Mouse (Mus musculus): ENCODE measurements around the gene Gm20388. TPM values are rescaled to one million over a fixed set of nuclear protein-coding genes. Genes with fewer than 3 reads are reported as not detected.

Gene Gm20388
- polyA plus RNA-seq, 1 experiment from 2014 or later, result not detected

DNA sequence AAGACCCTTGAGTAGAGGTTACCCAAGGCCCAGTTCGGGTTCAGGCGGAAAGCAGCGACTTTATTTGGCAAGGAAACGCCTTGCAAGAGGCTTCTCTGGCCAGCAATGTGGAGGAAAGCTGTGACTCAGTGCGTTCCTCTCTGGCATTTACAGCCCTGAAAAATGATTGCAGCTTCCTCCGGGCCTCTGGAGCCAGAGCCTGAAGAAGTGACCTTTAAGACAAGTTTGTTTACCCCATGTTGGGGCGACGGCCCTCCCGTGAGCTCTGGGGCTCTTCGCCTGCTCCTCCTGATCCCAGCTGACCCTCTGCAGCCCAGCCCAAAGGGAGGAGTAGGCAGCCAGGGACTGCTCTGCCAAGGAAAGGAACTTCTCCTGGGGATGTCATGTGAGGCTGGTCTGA, 1036.6 kb downstream of the Gm20388 start:
- ATAC-seq (ENCODE audit: low FRiP score) (no peak), DNase-seq (ENCODE audit: low spot score, missing footprints) (no peak)
- Histone ChIP-seq H3K4me3 (ENCODE audit: low read depth, low read length) (no peak overlapping the region), H3K4me1 (ENCODE audit: control insufficient read depth, insufficient read depth, low read length) (no peaks in the 10 kb centered on the region; the same call in 1 of the 2 replicates), H3K36me3 (ENCODE audit: control insufficient read depth, insufficient read depth, low read length) (no peaks in the 10 kb centered on the region), H3K9me3 (ENCODE audit: control insufficient read depth, low read length) (no peaks in the 10 kb centered on the region), H3K27me3 (ENCODE audit: control insufficient read depth, insufficient read depth, low read length) (peaks cover 5% of the 10 kb centered on the region; the same call in 1 of the 2 replicates), H3K9ac (ENCODE audit: low read length) (no peak overlapping the region), H3K27ac (ENCODE audit: low read depth, low read length) (no peak overlapping the region), H3K4me2 (no peak overlapping the region)
- 73% methylated on average over 10 of the region's 10 CpGs for WGBS

DNA sequence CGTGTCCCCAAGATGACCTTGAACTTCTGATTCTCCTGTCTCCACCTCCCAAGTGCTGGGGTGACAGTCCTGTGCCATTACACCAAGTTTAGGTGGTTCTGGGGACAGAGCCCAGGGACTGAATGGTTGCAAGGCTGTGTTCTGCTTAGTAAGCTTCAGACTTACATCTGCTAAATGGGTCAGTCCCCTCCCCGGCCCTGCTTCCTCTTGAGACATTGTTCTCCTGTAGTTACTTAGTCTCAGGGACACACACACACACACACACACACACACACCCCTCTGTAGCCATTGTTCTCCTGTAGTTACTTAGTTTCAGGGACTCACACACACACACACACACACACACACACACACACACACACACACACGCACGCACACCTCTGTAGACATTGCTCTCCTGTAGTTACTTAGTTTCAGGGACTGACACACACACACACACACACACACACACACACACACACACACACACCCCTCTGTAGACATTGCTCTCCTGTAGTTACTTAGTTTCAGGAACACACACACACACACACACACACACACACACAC, 1037.5 kb downstream of the Gm20388 start:
- no peaks in the 10 kb centered on the region for H3K9me3 ChIP-seq (ENCODE audit: control insufficient read depth, low read length)
- WGBS, result 84% methylated on average over 4 of the region's 4 CpGs
- H3K4me3 ChIP-seq (ENCODE audit: low read depth, low read length), result no peak overlapping the region
- DNase-seq (ENCODE audit: low spot score, missing footprints) (no peak), ATAC-seq (ENCODE audit: low FRiP score) (no peak)
- H3K4me2 ChIP-seq, result no peak overlapping the region
- peaks cover 5% of the 10 kb centered on the region; the same call in 1 of the 2 replicates for H3K27me3 ChIP-seq (ENCODE audit: control insufficient read depth, insufficient read depth, low read length)
- H3K4me1 ChIP-seq (ENCODE audit: control insufficient read depth, insufficient read depth, low read length), result no peaks in the 10 kb centered on the region; the same call in 1 of the 2 replicates
- H3K27ac ChIP-seq (ENCODE audit: low read depth, low read length), result no peak overlapping the region
- H3K9ac ChIP-seq (ENCODE audit: low read length), result no peak overlapping the region
- H3K36me3 ChIP-seq (ENCODE audit: control insufficient read depth, insufficient read depth, low read length), result no peaks in the 10 kb centered on the region

DNA sequence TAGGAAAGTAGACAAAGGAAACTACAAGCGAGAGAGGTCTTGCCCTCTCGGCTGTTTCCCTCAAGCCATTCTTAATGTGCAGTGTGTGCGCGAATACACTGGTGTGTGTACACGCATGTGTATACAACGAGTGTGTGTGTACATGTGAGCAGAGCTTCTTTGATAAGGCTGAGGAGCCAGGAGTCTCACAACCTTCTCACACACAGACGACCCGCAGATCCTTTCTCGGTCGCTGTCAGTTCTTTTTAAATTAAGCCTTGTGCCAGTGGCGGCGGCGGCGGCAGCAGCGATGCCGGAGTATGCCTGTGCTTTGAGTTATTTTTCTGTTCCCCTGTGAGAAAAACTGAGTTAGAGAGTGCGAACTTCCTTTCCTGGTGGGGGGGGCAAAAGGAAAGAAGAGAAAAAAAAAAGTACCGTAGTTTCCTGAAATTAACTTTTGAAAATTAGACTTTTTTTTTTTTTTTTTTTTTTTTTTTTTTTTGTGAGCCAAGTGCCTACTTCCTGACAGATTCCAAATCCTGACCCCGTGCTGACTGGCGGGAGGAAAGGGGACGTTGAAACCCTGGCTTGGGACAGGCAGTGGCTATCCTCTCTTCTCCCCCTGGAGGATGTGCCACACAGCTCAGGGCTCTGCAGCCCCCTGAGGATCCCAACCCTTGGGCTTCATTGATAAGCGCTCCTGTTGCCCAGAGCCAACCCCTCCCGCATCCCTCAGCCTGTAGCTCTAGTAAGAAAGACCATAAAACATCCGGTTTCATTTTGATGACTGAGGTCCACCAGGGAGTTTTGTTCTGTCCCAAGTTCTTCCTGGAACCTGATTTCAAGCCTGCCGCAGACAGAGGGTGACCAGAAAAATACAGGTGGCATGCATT, 1038.2 kb downstream of the Gm20388 start:
- Histone ChIP-seq H3K27me3 (ENCODE audit: control insufficient read depth, insufficient read depth, low read length) (peaks cover 5% of the 10 kb centered on the region; the same call in 1 of the 2 replicates), H3K27ac (ENCODE audit: low read depth, low read length) (no peak overlapping the region), H3K4me1 (ENCODE audit: control insufficient read depth, insufficient read depth, low read length) (no peaks in the 10 kb centered on the region; the same call in 1 of the 2 replicates), H3K9ac (ENCODE audit: low read length) (no peak overlapping the region), H3K4me3 (ENCODE audit: low read depth, low read length) (no peak overlapping the region), H3K4me2 (no peak overlapping the region), H3K36me3 (ENCODE audit: control insufficient read depth, insufficient read depth, low read length) (no peaks in the 10 kb centered on the region), H3K9me3 (ENCODE audit: control insufficient read depth, low read length) (no peaks in the 10 kb centered on the region)
- DNase-seq (ENCODE audit: low spot score, missing footprints) (no peak), ATAC-seq (ENCODE audit: low FRiP score) (no peak)
- 53% methylated on average over 25 of the region's 25 CpGs for WGBS

GRCm38 (mm10) chr8:120950674-120951218, 1040.1 kb downstream of the Gm20388 start:
- no peak for ATAC-seq (ENCODE audit: low FRiP score)
- no peak overlapping the region for H3K4me3 ChIP-seq (ENCODE audit: low read depth, low read length)
- no peak for DNase-seq (ENCODE audit: low spot score, missing footprints)
- no peaks in the 10 kb centered on the region; the same call in 1 of the 2 replicates for H3K4me1 ChIP-seq (ENCODE audit: control insufficient read depth, insufficient read depth, low read length)
- H3K4me2 ChIP-seq, result no peak overlapping the region
- no peak overlapping the region for H3K27ac ChIP-seq (ENCODE audit: low read depth, low read length)
- WGBS, result 46% methylated on average over 16 of the region's 16 CpGs
- H3K36me3 ChIP-seq (ENCODE audit: control insufficient read depth, insufficient read depth, low read length), result no peaks in the 10 kb centered on the region
- no peaks in the 10 kb centered on the region for H3K9me3 ChIP-seq (ENCODE audit: control insufficient read depth, low read length)
- peaks cover 5% of the 10 kb centered on the region; the same call in 1 of the 2 replicates for H3K27me3 ChIP-seq (ENCODE audit: control insufficient read depth, insufficient read depth, low read length)
- no peak overlapping the region for H3K9ac ChIP-seq (ENCODE audit: low read length)

- Histone ChIP-seq H3K4me1 (ENCODE audit: control insufficient read depth, insufficient read depth, low read length) (peaks cover 2% of the 10 kb centered on the region), H3K27me3 (ENCODE audit: control insufficient read depth, insufficient read depth, low read length) (peaks cover 11% of the 10 kb centered on the region), H3K36me3 (ENCODE audit: control insufficient read depth, insufficient read depth, low read length) (no peaks in the 10 kb centered on the region), H3K27ac (ENCODE audit: low read depth, low read length) (no peak overlapping the region), H3K4me2 (no peak overlapping the region), H3K9ac (ENCODE audit: low read length) (no peak overlapping the region), H3K9me3 (ENCODE audit: control insufficient read depth, low read length) (no peaks in the 10 kb centered on the region), H3K4me3 (ENCODE audit: low read depth, low read length) (no peak overlapping the region)
- 0 out of 2 replicates have a peak, but pooled peaks have one; percentile 22 for ATAC-seq (ENCODE audit: low FRiP score)
- 15% methylated on average over 8 of the region's 8 CpGs for WGBS
- DNase-seq (ENCODE audit: low spot score, missing footprints), result peak; percentile 84
Observed at GRCm38 (mm10) chr8:120959470-120959891, 1048.8 kb downstream of the Gm20388 start.

- Histone ChIP-seq H3K27ac (ENCODE audit: low read depth, low read length) (no peak overlapping the region), H3K4me3 (ENCODE audit: low read depth, low read length) (no peak overlapping the region), H3K4me1 (ENCODE audit: control insufficient read depth, insufficient read depth, low read length) (peaks cover 2% of the 10 kb centered on the region), H3K9ac (ENCODE audit: low read length) (no peak overlapping the region), H3K4me2 (no peak overlapping the region), H3K36me3 (ENCODE audit: control insufficient read depth, insufficient read depth, low read length) (no peaks in the 10 kb centered on the region), H3K9me3 (ENCODE audit: control insufficient read depth, low read length) (no peaks in the 10 kb centered on the region), H3K27me3 (ENCODE audit: control insufficient read depth, insufficient read depth, low read length) (peaks cover 15% of the 10 kb centered on the region)
- 90% methylated on average over 5 of the region's 5 CpGs for WGBS
- peak; percentile 72 for DNase-seq (ENCODE audit: low spot score, missing footprints)
- ATAC-seq (ENCODE audit: low FRiP score), result no peak
Observed at GRCm38 (mm10) chr8:120962606-120963380, 1052.2 kb downstream of the Gm20388 start.

DNA sequence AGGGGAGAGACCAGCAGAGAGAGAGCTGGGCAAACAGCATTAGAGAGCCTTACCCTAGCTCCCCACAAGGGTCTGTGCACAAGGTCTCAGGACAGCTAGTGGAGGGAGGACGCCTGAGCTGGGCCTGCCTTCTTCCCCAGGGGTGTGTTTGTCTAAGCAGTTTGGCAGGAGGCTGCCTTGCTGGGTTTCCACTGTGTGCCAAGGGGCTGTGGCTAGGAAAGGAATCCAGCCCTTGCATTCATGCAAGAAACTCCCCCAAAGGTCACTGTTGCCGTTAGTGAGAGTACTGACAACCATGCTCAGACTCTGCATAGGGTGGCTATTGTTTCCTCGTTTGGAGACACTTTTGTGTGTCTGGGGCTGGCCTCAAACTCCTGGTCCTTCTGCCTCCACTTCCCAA, 1055.9 kb downstream of the Gm20388 start:
- Histone ChIP-seq H3K9ac (ENCODE audit: low read length) (no peak overlapping the region), H3K4me1 (ENCODE audit: control insufficient read depth, insufficient read depth, low read length) (no peaks in the 10 kb centered on the region), H3K4me3 (ENCODE audit: low read depth, low read length) (no peak overlapping the region), H3K27ac (ENCODE audit: low read depth, low read length) (no peak overlapping the region), H3K27me3 (ENCODE audit: control insufficient read depth, insufficient read depth, low read length) (peaks cover 23% of the 10 kb centered on the region), H3K36me3 (ENCODE audit: control insufficient read depth, insufficient read depth, low read length) (no peaks in the 10 kb centered on the region), H3K4me2 (no peak overlapping the region), H3K9me3 (ENCODE audit: control insufficient read depth, low read length) (no peaks in the 10 kb centered on the region)
- ATAC-seq (ENCODE audit: low FRiP score) (no peak), DNase-seq (ENCODE audit: low spot score, missing footprints) (peak; percentile 23)
- WGBS, result 33% methylated on average over 3 of the region's 3 CpGs

DNA sequence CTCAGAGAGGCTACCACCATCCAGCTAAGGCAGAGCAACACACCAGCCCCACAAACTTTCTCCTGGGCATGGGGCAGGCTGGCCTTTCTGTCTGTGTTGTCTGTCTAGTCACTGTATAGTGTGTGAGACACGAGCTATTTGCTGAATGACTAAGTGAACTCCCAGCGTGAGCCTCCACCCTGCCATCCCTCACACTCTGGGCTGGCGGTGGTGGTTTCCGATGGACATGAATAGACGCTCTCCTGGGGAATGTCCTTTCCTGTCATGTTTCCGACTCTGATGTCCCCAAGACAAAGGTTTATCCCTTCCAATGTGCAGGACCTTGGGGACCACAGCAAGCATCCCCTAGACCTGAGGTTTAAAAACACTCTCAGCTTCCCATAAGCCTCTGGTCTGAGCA, 1057.7 kb downstream of the Gm20388 start:
- no peak overlapping the region for H3K4me2 ChIP-seq
- 60% methylated on average over 6 of the region's 6 CpGs for WGBS
- H3K4me1 ChIP-seq (ENCODE audit: control insufficient read depth, insufficient read depth, low read length), result peaks cover 9% of the 10 kb centered on the region
- no peak overlapping the region for H3K4me3 ChIP-seq (ENCODE audit: low read depth, low read length)
- no peaks in the 10 kb centered on the region for H3K9me3 ChIP-seq (ENCODE audit: control insufficient read depth, low read length)
- H3K27me3 ChIP-seq (ENCODE audit: control insufficient read depth, insufficient read depth, low read length), result peaks cover 35% of the 10 kb centered on the region
- no peak overlapping the region for H3K9ac ChIP-seq (ENCODE audit: low read length)
- H3K27ac ChIP-seq (ENCODE audit: low read depth, low read length), result no peak overlapping the region
- ATAC-seq (ENCODE audit: low FRiP score), result no peak
- H3K36me3 ChIP-seq (ENCODE audit: control insufficient read depth, insufficient read depth, low read length), result no peaks in the 10 kb centered on the region
- DNase-seq (ENCODE audit: low spot score, missing footprints), result no peak

All from midbrain, embryonic 11.5 days (tissue).